Mouse (Mus musculus) stomach, embryonic 15.5 days (tissue): ENCODE measurements around the gene Zdhhc9. TPM values are rescaled to one million over a fixed set of nuclear protein-coding genes. Genes with fewer than 3 reads are reported as not detected.
"Not testable (repeated sequence)": the region's sequence is repeated elsewhere in the genome, so short reads cannot be mapped to it uniquely, and the experiment has no call there.

Source experiments
- ATAC-seq: fragments of 200-750 bp; cut with Nextera tagmentation; 2 replicates; pipeline ENCODE4 v1.8.0; 2017; ENCODE audit warnings: low read depth, moderate number of reproducible peaks, moderate TSS enrichment; ENCODE audit not compliant: insufficient read depth, low FRiP score
- H3K27ac ChIP-seq: fragments of 300-500 bp; sonication (generic); 2 replicates; pipeline ENCODE4 v1.5.1; 2015; ENCODE audit warnings: mild to moderate bottlenecking, inconsistent platforms
- H3K27me3 ChIP-seq: fragments of 300-500 bp; sonication (generic); replicated peaks from 2 replicates; pipeline ENCODE4 v1.6.1; 2015; ENCODE audit warnings: inconsistent platforms
- H3K36me3 ChIP-seq: fragments of 300-500 bp; sonication (generic); 2 replicates; pipeline ENCODE4 v1.6.1; 2015; ENCODE audit warnings: inconsistent platforms
- H3K4me1 ChIP-seq: fragments of 300-500 bp; sonication (generic); 2 replicates; pipeline ENCODE4 v1.6.1; 2015; ENCODE audit warnings: inconsistent platforms
- H3K4me2 ChIP-seq: fragments of 300-500 bp; sonication (generic); 2 replicates; pipeline ENCODE4 v1.6.1; 2015; ENCODE audit warnings: mild to moderate bottlenecking, inconsistent platforms
- H3K4me3 ChIP-seq: fragments of 300-500 bp; sonication (generic); replicated peaks from 2 replicates; pipeline ENCODE4 v1.5.1; 2015; ENCODE audit warnings: inconsistent platforms
- H3K9ac ChIP-seq: fragments of 300-500 bp; sonication (generic); 2 replicates; pipeline ENCODE4 v1.6.1; 2015; ENCODE audit warnings: inconsistent platforms
- H3K9me3 ChIP-seq: fragments of 300-500 bp; sonication (generic); 2 replicates; pipeline ENCODE4 v1.6.1; 2016; ENCODE audit warnings: inconsistent platforms
- WGBS: fragments of 180-500 bp; shearing (Covaris S2); methylation state at CpG from one replicate; pipeline ENCODE4 v1.1.7; 2015; 5-methylcytosine and 5-hydroxymethylcytosine counted together
- polyA plus RNA-seq: library from polyadenylated mRNA; unstranded; fragments of >200 nt; fragmentation: Nextera tagmentation; extraction: Ambion mirVana; gene quantifications from 2 replicates; pipeline ENCODE4 v1.2.1, GENCODE M21; 2015

Gene Zdhhc9
- polyA plus RNA-seq: 6.2 and 7.6 TPM in 2 replicates

- Histone ChIP-seq H3K27me3 (no peaks in the 10 kb centered on the region), H3K36me3 (no peaks in the 10 kb centered on the region), H3K4me2 (peak within 1 kb of the TSS; percentile 52), H3K4me3 (peak within 1 kb of the TSS; percentile 64), H3K4me1 (no peaks in the 10 kb centered on the region), H3K27ac (peak within 1 kb of the TSS; percentile 72), H3K9me3 (no peaks in the 10 kb centered on the region), H3K9ac (peak within 1 kb of the TSS; percentile 44)
- 12% methylated on average over 33 of the region's 34 CpGs for WGBS
- ATAC-seq: peak; percentile 98
Measured at GRCm38 (mm10) chrX:48208519-48209185, at the start of gene Zdhhc9. TSS of gene Zdhhc9 (minus strand) at chrX:48208878.

GRCm38 (mm10) chrX:48257011-48257410, 48.3 kb upstream of the Zdhhc9 start:
- Histone ChIP-seq H3K27ac (peak overlapping the region; percentile 22; the same call in 1 of the 2 replicates), H3K9me3 (no peaks in the 10 kb centered on the region), H3K4me1 (no peaks in the 10 kb centered on the region), H3K4me3 (peak overlapping the region; percentile 54), H3K27me3 (no peaks in the 10 kb centered on the region), H3K4me2 (peak overlapping the region; percentile 48), H3K36me3 (no peaks in the 10 kb centered on the region), H3K9ac (no peak overlapping the region; the same call in 1 of the 2 replicates)
- 11% methylated on average over 16 of the region's 16 CpGs for WGBS
- ATAC-seq: no peak

DNA sequence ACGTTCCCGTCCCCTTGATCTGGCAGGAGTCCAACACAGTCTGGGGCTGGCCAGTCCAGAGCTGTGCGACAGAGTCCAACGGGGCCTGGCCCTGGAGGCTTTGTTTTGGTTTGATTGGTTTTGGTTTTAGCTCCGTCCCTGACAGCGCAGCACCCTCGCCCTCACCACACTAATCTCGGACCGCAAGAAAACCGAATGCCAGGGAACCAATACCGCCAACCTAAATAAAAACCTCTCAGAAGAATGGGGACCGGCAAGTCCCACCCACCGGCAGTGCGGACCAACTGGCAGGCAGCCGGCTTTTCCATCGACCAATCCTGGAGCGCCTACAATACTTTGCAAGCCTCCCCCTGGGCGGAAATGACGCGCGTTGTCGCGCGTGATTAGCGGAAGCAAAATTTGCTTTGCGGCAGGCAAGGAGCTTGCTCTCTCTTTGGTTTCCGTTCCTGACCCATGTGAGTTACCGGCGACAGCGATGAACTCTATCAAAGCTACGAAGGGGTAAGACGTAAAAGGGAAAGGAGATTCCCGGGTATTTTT, 47.9 kb upstream of the Zdhhc9 start, which contains the start of gene Utp14a:
Gene Utp14a (plus strand): TSS at position 395 of the 540 bp plus-strand sequence.
- 7% methylated on average over 33 of the region's 33 CpGs for WGBS
- peak within 1 kb of the TSS; percentile 56 for H3K4me2 ChIP-seq

DNA sequence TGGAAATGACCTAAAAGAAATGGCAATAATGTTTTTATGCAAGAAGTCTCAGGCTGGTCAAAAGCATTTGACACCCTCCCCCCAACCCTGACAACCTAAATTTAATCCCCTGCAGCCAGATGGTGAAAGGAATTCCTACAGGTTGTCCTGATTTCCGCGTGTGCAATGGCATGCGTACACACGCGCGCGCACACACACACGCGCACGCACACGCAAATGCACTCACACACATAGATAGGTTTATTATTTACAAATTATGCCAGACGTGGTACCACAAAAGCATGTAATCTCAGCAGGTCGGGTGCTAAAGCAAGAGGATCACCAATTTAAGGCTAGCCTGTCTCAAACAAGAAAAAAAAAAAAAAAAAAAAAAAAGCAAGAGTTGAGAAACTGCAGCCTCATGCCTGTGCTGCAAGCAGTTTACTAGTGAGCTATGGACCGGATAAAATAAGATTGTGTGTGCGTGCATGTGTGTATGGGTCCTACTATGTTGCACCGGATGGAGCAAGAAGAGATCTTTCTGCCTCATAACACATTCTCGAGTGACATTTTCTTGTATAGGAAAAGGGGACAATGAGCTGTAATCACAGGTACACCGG, 47.3 kb upstream of the Zdhhc9 start:
- H3K27ac ChIP-seq: peak overlapping the region; percentile 86
- peak overlapping the region; percentile 37; the same call in 1 of the 2 replicates for H3K9ac ChIP-seq
- no peaks in the 10 kb centered on the region for H3K36me3 ChIP-seq
- peak overlapping the region; percentile 56 for H3K4me2 ChIP-seq
- ATAC-seq: peak; percentile 9; the same call in 1 of the 2 replicates
- H3K4me3 ChIP-seq: peak overlapping the region; percentile 54
- H3K27me3 ChIP-seq: no peaks in the 10 kb centered on the region
- H3K9me3 ChIP-seq: no peaks in the 10 kb centered on the region
- no peaks in the 10 kb centered on the region for H3K4me1 ChIP-seq
- WGBS: 16% methylated on average over 18 of the region's 18 CpGs

More for the DNA sequence above, 47.9 kb upstream of the Zdhhc9 start, which contains the start of gene Utp14a:
- Histone ChIP-seq H3K27me3 (no peaks in the 10 kb centered on the region), H3K27ac (peak within 1 kb of the TSS; percentile 86), H3K4me3 (peak within 1 kb of the TSS; percentile 54), H3K36me3 (no peaks in the 10 kb centered on the region), H3K9ac (peak within 1 kb of the TSS; percentile 37; the same call in 1 of the 2 replicates), H3K9me3 (no peaks in the 10 kb centered on the region), H3K4me1 (no peaks in the 10 kb centered on the region)
- ATAC-seq: peak; percentile 98

- H3K4me3 ChIP-seq: no peak overlapping the region
- no peaks in the 10 kb centered on the region for H3K36me3 ChIP-seq
- 43% methylated on average over 7 of the region's 7 CpGs for WGBS
- no peaks in the 10 kb centered on the region for H3K4me1 ChIP-seq
- no peak overlapping the region for H3K4me2 ChIP-seq
- H3K9ac ChIP-seq: no peak overlapping the region
- H3K9me3 ChIP-seq: no peaks in the 10 kb centered on the region
- no peak overlapping the region for H3K27ac ChIP-seq
- ATAC-seq: peak; percentile 71; the same call in 1 of the 2 replicates
- H3K27me3 ChIP-seq: no peaks in the 10 kb centered on the region
Measured at GRCm38 (mm10) chrX:48234417-48234816, 25.7 kb upstream of the Zdhhc9 start.

DNA sequence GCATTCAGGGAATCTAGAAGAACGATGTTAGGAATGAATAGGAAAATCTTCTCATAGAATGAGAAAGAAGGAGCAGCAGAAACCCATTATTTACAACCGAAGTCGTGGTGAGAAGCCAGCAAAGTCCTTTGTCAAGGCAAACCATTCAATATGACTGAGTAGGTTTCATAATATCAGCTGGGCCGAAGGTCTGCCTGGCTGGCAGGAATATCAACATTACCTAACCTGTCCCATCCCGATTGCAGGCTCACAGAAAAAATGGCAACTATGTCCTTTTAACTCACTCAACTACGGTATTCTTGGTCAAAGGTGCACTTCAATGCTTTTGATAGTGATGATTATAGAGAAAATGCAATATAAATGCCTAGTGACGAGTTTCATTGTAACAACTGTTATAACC, 17.5 kb upstream of the Zdhhc9 start:
- Histone ChIP-seq H3K9me3 (no peaks in the 10 kb centered on the region), H3K27me3 (no peaks in the 10 kb centered on the region), H3K27ac (no peak overlapping the region), H3K4me1 (no peaks in the 10 kb centered on the region), H3K9ac (no peak overlapping the region), H3K4me3 (no peak overlapping the region), H3K4me2 (no peak overlapping the region), H3K36me3 (no peaks in the 10 kb centered on the region)
- no peak for ATAC-seq
- 72% methylated on average over 7 of the region's 7 CpGs for WGBS

DNA sequence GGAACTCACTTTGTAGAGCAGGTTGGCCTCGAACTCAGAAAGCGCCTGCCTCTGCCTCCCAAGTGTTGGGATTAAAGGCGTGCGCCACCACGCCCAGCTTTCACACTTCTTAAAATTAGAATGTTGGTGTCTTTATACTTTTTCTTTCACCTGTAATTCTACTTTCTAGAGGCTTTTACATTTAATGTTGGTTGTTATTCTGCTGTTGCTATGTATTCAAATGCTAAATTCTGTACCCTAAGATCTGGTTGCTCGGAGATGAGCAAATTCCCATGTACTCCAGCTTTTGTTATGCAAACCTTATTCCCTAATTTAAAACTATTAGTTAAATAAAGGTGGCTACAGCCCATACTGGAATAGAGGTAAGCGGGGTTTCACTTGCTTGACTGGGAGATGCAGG, 14.0 kb upstream of the Zdhhc9 start:
- no peaks in the 10 kb centered on the region for H3K4me1 ChIP-seq
- H3K4me2 ChIP-seq: no peak overlapping the region
- no peaks in the 10 kb centered on the region for H3K27me3 ChIP-seq
- H3K9me3 ChIP-seq: no peaks in the 10 kb centered on the region
- no peak for ATAC-seq
- H3K27ac ChIP-seq: no peak overlapping the region
- WGBS: 83% methylated on average over 7 of the region's 7 CpGs
- H3K9ac ChIP-seq: no peak overlapping the region
- H3K36me3 ChIP-seq: no peaks in the 10 kb centered on the region
- no peak overlapping the region for H3K4me3 ChIP-seq

- Histone ChIP-seq H3K27ac (no peak overlapping the region), H3K4me1 (no peaks in the 10 kb centered on the region), H3K27me3 (no peaks in the 10 kb centered on the region), H3K9me3 (no peaks in the 10 kb centered on the region), H3K36me3 (no peaks in the 10 kb centered on the region), H3K9ac (no peak overlapping the region), H3K4me2 (no peak overlapping the region), H3K4me3 (no peak overlapping the region)
- WGBS: 79% methylated on average over 5 of the region's 5 CpGs
- no peak for ATAC-seq
Measured at GRCm38 (mm10) chrX:48219468-48219867, 10.8 kb upstream of the Zdhhc9 start.

GRCm38 (mm10) chrX:48209746-48210145, 1.1 kb upstream of the Zdhhc9 start:
- H3K27me3 ChIP-seq, H3K4me2 ChIP-seq, H3K9ac ChIP-seq, H3K27ac ChIP-seq, ATAC-seq, H3K4me3 ChIP-seq, H3K4me1 ChIP-seq, H3K36me3 ChIP-seq, H3K9me3 ChIP-seq: not testable (repeated sequence)
- WGBS: 69% methylated on average over 4 of the region's 4 CpGs

GRCm38 (mm10) chrX:48207761-48208487, 754 bp downstream of the Zdhhc9 start:
- no peaks in the 10 kb centered on the region for H3K9me3 ChIP-seq
- peak overlapping the region; percentile 57 for H3K27ac ChIP-seq
- H3K36me3 ChIP-seq: no peaks in the 10 kb centered on the region
- peak overlapping the region; percentile 52 for H3K4me2 ChIP-seq
- peak; percentile 69 for ATAC-seq
- peak overlapping the region; percentile 64 for H3K4me3 ChIP-seq
- no peaks in the 10 kb centered on the region for H3K27me3 ChIP-seq
- WGBS: 11% methylated on average over 36 of the region's 36 CpGs
- H3K9ac ChIP-seq: peak overlapping the region; percentile 44
- no peaks in the 10 kb centered on the region for H3K4me1 ChIP-seq

- no peak overlapping the region for H3K4me2 ChIP-seq
- no peak overlapping the region for H3K27ac ChIP-seq
- no peak overlapping the region for H3K4me3 ChIP-seq
- H3K9me3 ChIP-seq: no peaks in the 10 kb centered on the region
- ATAC-seq: no peak
- H3K9ac ChIP-seq: no peak overlapping the region
- H3K4me1 ChIP-seq: no peaks in the 10 kb centered on the region
- H3K36me3 ChIP-seq: no peaks in the 10 kb centered on the region
- 68% methylated on average over 6 of the region's 6 CpGs for WGBS
- H3K27me3 ChIP-seq: no peaks in the 10 kb centered on the region
Measured at GRCm38 (mm10) chrX:48204469-48204868, 4.2 kb downstream of the Zdhhc9 start.
